In genomic region chr1:131972498-131973334, GRCm38 (mm10) we compare ENCODE assay signal across 11 mouse cellular contexts. TPM values are rescaled to one million over a fixed set of nuclear protein-coding genes. Genes with fewer than 3 reads are reported as not detected.
A peak's percentile ranks its signal among the peaks of the same experiment; 100 is the strongest.
DNase-seq lines count a peak whose midpoint lies in the region; ATAC-seq and TF ChIP-seq lines count a peak whose summit lies in the region.
"Had no signal": no experiment of that assay in that cellular context is flagged by ENCODE, and none has a peak within 500 bp of the region (broad histone marks: within the 10 kb centered on the region; RNA-seq: fewer than 3 reads in every experiment).

No protein-coding gene starts in this region.

- no peak for ATAC-seq in hindbrain, embryonic 16.5 days
- 0 out of 2 replicates have a peak, but pooled peaks have one; percentile 16 for ATAC-seq in embryonic facial prominence, embryonic 14.5 days (ENCODE audit: low read depth)
- ATAC-seq in kidney, postnatal 0 days (replicated peaks; ENCODE audit: low FRiP score, low read depth): peak; percentile 53
- ATAC-seq in liver, embryonic 16.5 days (ENCODE audit: low read depth): peak; percentile 57

- no peak for DNase-seq in hindbrain, embryonic 10.5 days (ENCODE audit: low spot score)
- no peak for DNase-seq in embryonic facial prominence, embryonic 14.5 days (ENCODE audit: low spot score)
- DNase-seq in kidney, postnatal 0 days (ENCODE audit: low spot score): peak; percentile 77
- DNase-seq in layer of hippocampus, adult 9-10 months (ENCODE audit: low spot score): no peak
- no peak for DNase-seq in MN1 (ENCODE audit: low spot score)
- no peak for DNase-seq in adrenal gland, adult 2 months
- DNase-seq: heart, postnatal 36 days; left cerebral cortex, postnatal 4 days had no signal

- no peak overlapping the region for H3K9ac ChIP-seq in hindbrain, embryonic 16.5 days (ENCODE audit: low read depth, low read length)
- 0 out of 2 replicates have a peak overlapping the region, but pooled peaks have one; percentile 19 for H3K9ac ChIP-seq in embryonic facial prominence, embryonic 14.5 days (ENCODE audit: low read depth, low read length)
- peak overlapping the region; percentile 31; the same call in 1 of the 2 replicates for H3K9ac ChIP-seq in kidney, postnatal 0 days (ENCODE audit: low read depth, low read length)
- no peak overlapping the region; the same call in 1 of the 2 replicates for H3K9ac ChIP-seq in liver, embryonic 16.5 days (ENCODE audit: low read depth, low read length)

- H3K36me3 ChIP-seq in hindbrain, embryonic 10.5 days: peaks cover 13% of the 10 kb centered on the region
- no peaks in the 10 kb centered on the region for H3K36me3 ChIP-seq in hindbrain, embryonic 16.5 days (ENCODE audit: control insufficient read depth, insufficient read depth, low read length)
- H3K36me3 ChIP-seq in embryonic facial prominence, embryonic 14.5 days (ENCODE audit: control insufficient read depth, insufficient read depth, low read length): no peaks in the 10 kb centered on the region
- H3K36me3 ChIP-seq in kidney, postnatal 0 days (ENCODE audit: insufficient read depth, low read length): no peaks in the 10 kb centered on the region
- no peaks in the 10 kb centered on the region for H3K36me3 ChIP-seq in liver, embryonic 16.5 days (ENCODE audit: control insufficient read depth, insufficient read depth)

- no peak for TF ChIP-seq CTCF in kidney, postnatal 0 days (IDR thresholded peaks at IDR 0.05; ENCODE audit: low read depth)

- H3K9me3 ChIP-seq in hindbrain, embryonic 10.5 days: no peaks in the 10 kb centered on the region
- H3K9me3 ChIP-seq in hindbrain, embryonic 16.5 days (ENCODE audit: control insufficient read depth, low read length): no peaks in the 10 kb centered on the region
- no peaks in the 10 kb centered on the region for H3K9me3 ChIP-seq in embryonic facial prominence, embryonic 14.5 days (ENCODE audit: control insufficient read depth, low read length)
- H3K9me3 ChIP-seq in kidney, postnatal 0 days (replicated peaks; ENCODE audit: low read length): no peaks in the 10 kb centered on the region
- no peaks in the 10 kb centered on the region for H3K9me3 ChIP-seq in liver, embryonic 16.5 days (replicated peaks; ENCODE audit: control insufficient read depth, low read length)

- no peak overlapping the region for H3K4me2 ChIP-seq in hindbrain, embryonic 16.5 days (ENCODE audit: low read length)
- no peak overlapping the region for H3K4me2 ChIP-seq in embryonic facial prominence, embryonic 14.5 days (ENCODE audit: low read depth, low read length)
- no peak overlapping the region for H3K4me2 ChIP-seq in kidney, postnatal 0 days (ENCODE audit: low read length)
- H3K4me2 ChIP-seq in liver, embryonic 16.5 days (ENCODE audit: low read depth, low read length): no peak overlapping the region; the same call in 1 of the 2 replicates

- H3K4me1 ChIP-seq in hindbrain, embryonic 10.5 days (replicated peaks): peaks cover 96% of the 10 kb centered on the region
- H3K4me1 ChIP-seq in hindbrain, embryonic 16.5 days (ENCODE audit: control insufficient read depth, insufficient read depth, low read depth, low read length): peaks cover 6% of the 10 kb centered on the region
- H3K4me1 ChIP-seq in embryonic facial prominence, embryonic 14.5 days (ENCODE audit: control insufficient read depth, insufficient read depth, low read length): peaks cover 18% of the 10 kb centered on the region
- H3K4me1 ChIP-seq in kidney, postnatal 0 days (replicated peaks; ENCODE audit: insufficient read depth, low read length): peaks cover 38% of the 10 kb centered on the region
- H3K4me1 ChIP-seq in liver, embryonic 16.5 days (ENCODE audit: control insufficient read depth, low read depth, low read length): peaks cover 10% of the 10 kb centered on the region

- H3K27me3 ChIP-seq in hindbrain, embryonic 10.5 days (ENCODE audit: insufficient read depth, poor library complexity, severe bottlenecking): peaks cover 29% of the 10 kb centered on the region
- no peaks in the 10 kb centered on the region; the same call in 1 of the 2 replicates for H3K27me3 ChIP-seq in hindbrain, embryonic 16.5 days (replicated peaks; ENCODE audit: control insufficient read depth, insufficient read depth, low read length)
- H3K27me3 ChIP-seq in embryonic facial prominence, embryonic 14.5 days (replicated peaks; ENCODE audit: control insufficient read depth, insufficient read depth, low read length): peaks cover 7% of the 10 kb centered on the region; the same call in 1 of the 2 replicates
- H3K27me3 ChIP-seq in kidney, postnatal 0 days (ENCODE audit: insufficient read depth, low read length): no peaks in the 10 kb centered on the region
- no peaks in the 10 kb centered on the region for H3K27me3 ChIP-seq in liver, embryonic 16.5 days (ENCODE audit: control insufficient read depth, insufficient read depth, low read depth, low read length)

- 12% methylated on average over 13 of the region's 13 CpGs for WGBS in hindbrain, embryonic 10.5 days
- 21% methylated on average over 13 of the region's 13 CpGs for WGBS in hindbrain, embryonic 16.5 days
- WGBS in embryonic facial prominence, embryonic 14.5 days: 30% methylated on average over 13 of the region's 13 CpGs
- 18% methylated on average over 13 of the region's 13 CpGs for WGBS in kidney, postnatal 0 days
- 48% methylated on average over 13 of the region's 13 CpGs for WGBS in liver, embryonic 16.5 days (ENCODE audit: insufficient replicate concordance)

- H3K27ac ChIP-seq in hindbrain, embryonic 10.5 days: peak overlapping the region; percentile 96
- no peak overlapping the region for H3K27ac ChIP-seq in hindbrain, embryonic 16.5 days (ENCODE audit: low read depth, low read length)
- no peak overlapping the region for H3K27ac ChIP-seq in embryonic facial prominence, embryonic 14.5 days (replicated peaks; ENCODE audit: low read depth, low read length)
- peak overlapping the region; percentile 77 for H3K27ac ChIP-seq in kidney, postnatal 0 days
- peak overlapping the region; percentile 60 for H3K27ac ChIP-seq in liver, embryonic 16.5 days (ENCODE audit: low read length)

- H3K4me3 ChIP-seq in hindbrain, embryonic 10.5 days: peak overlapping the region; percentile 42
- no peak overlapping the region for H3K4me3 ChIP-seq in hindbrain, embryonic 16.5 days (ENCODE audit: low read length)
- H3K4me3 ChIP-seq in embryonic facial prominence, embryonic 14.5 days (ENCODE audit: low read depth, low read length): no peak overlapping the region
- H3K4me3 ChIP-seq in kidney, postnatal 0 days (replicated peaks; ENCODE audit: low read depth, low read length): no peak overlapping the region
- no peak overlapping the region for H3K4me3 ChIP-seq in liver, embryonic 16.5 days (ENCODE audit: low read depth, low read length)

RNA-seq across cellular contexts. Expression of gene Slc45a3, which starts 9.9 kb away (rescaled TPM):
- 10.9 and 19.2 TPM in 2 replicates for polyA plus RNA-seq in hindbrain, embryonic 10.5 days (2016; fragmentation: Nextera tagmentation; extraction: Ambion mirVana)
- 0.96 and 1.5 TPM in 2 replicates for polyA plus RNA-seq in hindbrain, embryonic 16.5 days (2015; fragmentation: Nextera tagmentation; extraction: Ambion mirVana)
- polyA plus RNA-seq in embryonic facial prominence, embryonic 14.5 days (2014; fragmentation: Nextera tagmentation; extraction: Ambion mirVana): 8.5 and 11.0 TPM in 2 replicates
- polyA plus RNA-seq in kidney, postnatal 0 days (2015; fragmentation: Nextera tagmentation; extraction: Ambion mirVana): 9.1 and 10.1 TPM in 2 replicates
- polyA plus RNA-seq in liver, embryonic 16.5 days (2015; fragmentation: Nextera tagmentation; extraction: Ambion mirVana): 3.0 and 3.2 TPM in 2 replicates
- total RNA-seq in adrenal gland, adult 2 months (2021): 10 to 100 TPM; 15.5 to 25.5 TPM
- polyA plus RNA-seq in adrenal gland, adult 2 months (2012; rRNA removed): 23.7 and 35.0 TPM in 2 replicates
- total RNA-seq: monocyte, adult 5-6 weeks had no signal

RNA-seq across cellular contexts. Expression of gene Elk4, which starts 34.7 kb away (rescaled TPM):
- 12.9 and 13.2 TPM in 2 replicates for polyA plus RNA-seq in hindbrain, embryonic 10.5 days (2016; fragmentation: Nextera tagmentation; extraction: Ambion mirVana)
- 10.0 and 10.2 TPM in 2 replicates for polyA plus RNA-seq in hindbrain, embryonic 16.5 days (2015; fragmentation: Nextera tagmentation; extraction: Ambion mirVana)
- 27.6 and 39.0 TPM in 2 replicates for polyA plus RNA-seq in embryonic facial prominence, embryonic 14.5 days (2014; fragmentation: Nextera tagmentation; extraction: Ambion mirVana)
- 21.4 and 22.0 TPM in 2 replicates for polyA plus RNA-seq in kidney, postnatal 0 days (2015; fragmentation: Nextera tagmentation; extraction: Ambion mirVana)
- 8.6 and 10.0 TPM in 2 replicates for polyA plus RNA-seq in liver, embryonic 16.5 days (2015; fragmentation: Nextera tagmentation; extraction: Ambion mirVana)
- 10 to 100 TPM; 78.1 to 82.8 TPM for total RNA-seq in adrenal gland, adult 2 months (2021)
- 17.0 and 18.0 TPM in 2 replicates for polyA plus RNA-seq in adrenal gland, adult 2 months (2012; rRNA removed)

Comparison
In these comparisons a context has a peak if more than half of its experiments do, and no peak if none do; other contexts are left out.
1. H3K27ac ChIP-seq: peak in hindbrain, embryonic 10.5 days (single experiment), kidney, postnatal 0 days (single experiment) and liver, embryonic 16.5 days (single experiment); none in hindbrain, embryonic 16.5 days (single experiment) and embryonic facial prominence, embryonic 14.5 days (single experiment).
2. H3K9ac ChIP-seq: peak in embryonic facial prominence, embryonic 14.5 days (single experiment) and kidney, postnatal 0 days (single experiment); none in hindbrain, embryonic 16.5 days (single experiment) and liver, embryonic 16.5 days (single experiment).